Mouse (Mus musculus) right cerebral cortex, adult 2 months (tissue): ENCODE results near the gene Rpn2.

Source experiments
- DNase-seq, 2 experiments: peaks; one replicate each; pipeline ENCODE4 v3.0.0; 2021 to 2022; ENCODE audit warnings: low spot score in 2 of 2

The Rpn2 gene

GRCm38 (mm10) chr2:157278717-157279415 is at the start of gene Rpn2:
Gene Rpn2 (plus strand): TSS chr2:157279017.
- peak; percentile 97 for DNase-seq

GRCm38 (mm10) chr2:157235946-157236345 is 42.9 kb upstream of the Rpn2 start:
- no peak for DNase-seq

GRCm38 (mm10) chr2:157245001-157245400 is 33.8 kb upstream of the Rpn2 start:
- DNase-seq: no peak

- no peak for DNase-seq
These were observed 33.2 kb upstream of the Rpn2 start for GRCm38 (mm10) chr2:157245603-157246002.

- DNase-seq: no peak
These were observed 30.7 kb upstream of the Rpn2 start for GRCm38 (mm10) chr2:157248111-157248510.

- DNase-seq: peak; percentile 71 to 77
These were observed 19.1 kb upstream of the Rpn2 start for GRCm38 (mm10) chr2:157259720-157260119.

GRCm38 (mm10) chr2:157261930-157262329 is 16.9 kb upstream of the Rpn2 start:
- DNase-seq: no peak

- no peak for DNase-seq
These were observed 16.3 kb upstream of the Rpn2 start for GRCm38 (mm10) chr2:157262506-157262905.

GRCm38 (mm10) chr2:157263101-157263500 is 15.7 kb upstream of the Rpn2 start:
- no peak for DNase-seq

GRCm38 (mm10) chr2:157263832-157264231 is 15.0 kb upstream of the Rpn2 start:
- DNase-seq: no peak

GRCm38 (mm10) chr2:157279416-157279800 is 591 bp downstream of the Rpn2 start, which contains the start of gene Mroh8:
Gene Mroh8 (minus strand): TSS chr2:157279549.
- peak; percentile 61 to 75 for DNase-seq

- DNase-seq: no peak
These were observed 4.5 kb downstream of the Rpn2 start for GRCm38 (mm10) chr2:157283321-157283720.

GRCm38 (mm10) chr2:157287542-157287941 is 8.7 kb downstream of the Rpn2 start:
- peak; percentile 71 to 72 for DNase-seq

GRCm38 (mm10) chr2:157288996-157289395 is 10.2 kb downstream of the Rpn2 start:
- DNase-seq: no peak

- DNase-seq: peak; percentile 82 to 83
These were observed 13.3 kb downstream of the Rpn2 start for GRCm38 (mm10) chr2:157292093-157292492.

GRCm38 (mm10) chr2:157296105-157296689 is 17.4 kb downstream of the Rpn2 start:
- no peak for DNase-seq

GRCm38 (mm10) chr2:157300051-157300450 is 21.2 kb downstream of the Rpn2 start:
- DNase-seq: no peak

- DNase-seq: peak in 1 of 2 experiments; percentile 26
These were observed 24.3 kb downstream of the Rpn2 start for GRCm38 (mm10) chr2:157303096-157303495.

GRCm38 (mm10) chr2:157306091-157307032 is 27.5 kb downstream of the Rpn2 start:
- no peak for DNase-seq

GRCm38 (mm10) chr2:157307715-157308265 is 29.0 kb downstream of the Rpn2 start:
- DNase-seq: no peak

- DNase-seq: no peak
These were observed 29.6 kb downstream of the Rpn2 start for GRCm38 (mm10) chr2:157308273-157308917.
